Mouse (Mus musculus): ENCODE data around the gene Pkp3.

DNA sequence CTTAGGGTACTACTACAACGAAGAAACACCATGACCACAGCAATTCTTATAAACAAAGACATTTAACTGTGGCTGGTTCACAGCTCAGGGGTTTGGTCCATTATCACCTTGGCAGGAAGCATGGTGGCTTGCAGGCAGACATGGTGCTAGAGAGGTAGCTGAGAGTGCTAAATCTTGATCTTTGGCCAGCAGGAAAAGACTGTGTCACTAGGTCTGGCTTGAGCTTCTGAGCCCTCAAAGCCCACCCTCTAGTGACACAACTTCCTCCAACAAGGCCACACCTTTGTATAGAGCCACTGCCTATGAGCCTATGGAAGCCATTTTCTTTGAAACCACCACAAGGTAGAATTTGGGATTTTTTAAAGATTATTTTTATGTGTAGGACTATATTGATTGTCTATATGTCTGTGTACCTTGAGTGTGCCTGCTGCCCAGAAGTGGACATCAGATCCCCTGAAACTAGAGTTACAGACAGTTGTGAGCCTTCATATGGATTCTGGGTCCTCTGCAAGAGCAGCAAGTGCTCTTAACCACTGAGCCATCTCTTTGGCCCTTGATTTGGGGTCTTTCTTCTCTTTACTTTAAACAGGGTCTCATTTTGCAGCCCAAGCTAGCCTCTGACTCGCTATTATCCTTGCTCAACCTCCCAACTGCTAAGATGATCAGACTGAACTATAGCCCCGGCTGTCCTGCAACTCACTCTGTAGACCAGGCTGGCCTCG, 38.5 kb upstream of the Pkp3 start:
- no peak for TF ChIP-seq POLR2A (IDR thresholded peaks at IDR 0.05; ENCODE audit: insufficient read depth, low read depth, low read length)
- no peak for TF ChIP-seq CTCF (IDR thresholded peaks at IDR 0.05; ENCODE audit: insufficient read depth, low read depth, low read length)
